Comparison of ENCODE assay signal across 9 mouse cellular contexts in the genomic region with DNA sequence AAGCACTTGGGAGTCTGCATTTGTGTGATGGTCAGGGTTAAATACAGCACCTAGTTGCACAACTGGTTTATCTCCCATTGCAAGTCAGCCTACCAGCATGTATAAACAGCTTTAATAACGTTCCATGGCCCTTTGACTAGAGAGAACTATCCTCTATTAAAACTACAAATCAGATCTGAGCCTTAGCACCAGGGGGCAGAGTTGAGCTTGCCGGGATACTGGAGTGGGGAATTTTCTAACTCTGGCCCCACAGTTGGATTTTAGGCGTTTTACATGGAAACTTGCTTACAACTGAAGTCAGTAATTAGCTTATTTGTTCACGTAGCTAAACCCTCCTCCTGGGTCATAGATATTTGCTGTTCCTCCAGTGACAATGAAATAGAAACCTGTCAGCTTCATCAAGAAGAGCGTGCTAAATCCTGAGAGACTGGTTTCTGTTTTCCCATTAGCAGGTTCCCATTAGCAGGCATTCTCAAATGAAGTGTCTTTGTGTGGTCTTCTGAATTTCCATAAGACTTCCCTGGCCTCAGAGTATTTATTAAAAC. TPM values are rescaled to one million over a fixed set of nuclear protein-coding genes. Genes with fewer than 3 reads are reported as not detected.
A peak's percentile ranks its signal among the peaks of the same experiment; 100 is the strongest.
DNase-seq lines count a peak whose midpoint lies in the region; ATAC-seq and TF ChIP-seq lines count a peak whose summit lies in the region.
"Had no signal": no experiment of that assay in that cellular context is flagged by ENCODE, and none has a peak within 500 bp of the region (broad histone marks: within the 10 kb centered on the region; RNA-seq: fewer than 3 reads in every experiment).

No protein-coding gene starts in this region.

- ATAC-seq in heart, embryonic 12.5 days (ENCODE audit: insufficient number of reproducible peaks, low FRiP score): no peak
- ATAC-seq in forebrain, postnatal 0 days: peak; percentile 23; the same call in 1 of the 2 replicates

- H3K9me3 ChIP-seq in heart, embryonic 12.5 days (replicated peaks): no peaks in the 10 kb centered on the region
- H3K9me3 ChIP-seq in forebrain, postnatal 0 days (ENCODE audit: low read length): no peaks in the 10 kb centered on the region
- H3K9me3 ChIP-seq: megakaryocyte, embryonic 14.5 days had no signal

- H3K4me2 ChIP-seq in heart, embryonic 12.5 days: no peak overlapping the region
- no peak overlapping the region for H3K4me2 ChIP-seq in forebrain, postnatal 0 days (ENCODE audit: low read depth)

- H3K9ac ChIP-seq in heart, embryonic 12.5 days: no peak overlapping the region
- H3K9ac ChIP-seq in forebrain, postnatal 0 days: no peak overlapping the region

- no peak for DNase-seq in heart, adult 11 months
- DNase-seq in urinary bladder, postnatal 14 days (ENCODE audit: low spot score): peak; percentile 70
- DNase-seq in urinary bladder, postnatal 4 days (ENCODE audit: low spot score in 2 of 2): no peak
- peak; percentile 76 for DNase-seq in forebrain, postnatal 0 days
- peak; percentile 47 to 73 for DNase-seq in layer of hippocampus, adult 2 months (ENCODE audit: low spot score in 2 of 2)
- DNase-seq in right cerebral cortex, postnatal 36 days (ENCODE audit: low spot score in 2 of 2): peak; percentile 29 to 32
- DNase-seq in spleen, postnatal 36 days (ENCODE audit: low spot score in 2 of 2): no peak

- TF ChIP-seq CTCF in forebrain, postnatal 0 days (IDR thresholded peaks at IDR 0.05; ENCODE audit: low read depth): peak; percentile 73
- peak; percentile 86 for TF ChIP-seq CTCF in layer of hippocampus, adult 2 months (conservative IDR thresholded peaks at IDR 0.05)

- 53% methylated on average over 5 of the region's 5 CpGs for WGBS in heart, embryonic 12.5 days
- 10% methylated on average over 5 of the region's 5 CpGs for WGBS in forebrain, postnatal 0 days

- peaks cover 62% of the 10 kb centered on the region for H3K4me1 ChIP-seq in heart, embryonic 12.5 days (replicated peaks)
- H3K4me1 ChIP-seq in forebrain, postnatal 0 days (ENCODE audit: insufficient read depth): peaks cover 18% of the 10 kb centered on the region

- peaks cover 34% of the 10 kb centered on the region for H3K36me3 ChIP-seq in heart, embryonic 12.5 days
- H3K36me3 ChIP-seq in forebrain, postnatal 0 days (ENCODE audit: insufficient read depth): no peaks in the 10 kb centered on the region

- no peaks in the 10 kb centered on the region for H3K27me3 ChIP-seq in heart, embryonic 12.5 days (replicated peaks)
- no peaks in the 10 kb centered on the region for H3K27me3 ChIP-seq in forebrain, postnatal 0 days (ENCODE audit: insufficient read depth, low read length)
- H3K27me3 ChIP-seq: megakaryocyte, embryonic 14.5 days had no signal

- H3K4me3 ChIP-seq in heart, embryonic 12.5 days: no peak overlapping the region
- H3K4me3 ChIP-seq in forebrain, postnatal 0 days (ENCODE audit: low read depth, low read length): no peak overlapping the region
- H3K4me3 ChIP-seq in layer of hippocampus, adult 2 months: no peak overlapping the region
- H3K4me3 ChIP-seq: megakaryocyte, embryonic 14.5 days had no signal

- peak overlapping the region; percentile 64; the same call in 1 of the 2 replicates for H3K27ac ChIP-seq in heart, embryonic 12.5 days (ENCODE audit: poor library complexity, severe bottlenecking)
- no peak overlapping the region for H3K27ac ChIP-seq in forebrain, postnatal 0 days (ENCODE audit: low read depth, low read length)
- H3K27ac ChIP-seq in layer of hippocampus, adult 2 months: peak overlapping the region; percentile 61; the same call in 1 of the 2 replicates

RNA-seq across cellular contexts. Expression of a gene that starts 8.0 kb away (rescaled TPM):
- 141 and 153 TPM in 2 replicates for polyA plus RNA-seq in heart, embryonic 12.5 days (2016; fragmentation: Nextera tagmentation; extraction: Ambion mirVana)
- 45.0 and 53.1 TPM in 2 replicates for total RNA-seq in forebrain, postnatal 0 days (2014; rRNA removed)
- polyA plus RNA-seq in forebrain, postnatal 0 days (2015; fragmentation: Nextera tagmentation; extraction: Ambion mirVana): 75.2 and 82.4 TPM in 2 replicates
- 10 to 100 TPM; 41.1 to 43.7 TPM for total RNA-seq in layer of hippocampus, adult 2 months (2021)

Comparison
In these comparisons a context has a peak if more than half of its experiments do, and no peak if none do; other contexts are left out.
1. DNase-seq: peak in urinary bladder, postnatal 14 days (single experiment), forebrain, postnatal 0 days (single experiment), layer of hippocampus, adult 2 months (2 of 2) and right cerebral cortex, postnatal 36 days (2 of 2); none in heart, adult 11 months (single experiment), urinary bladder, postnatal 4 days (0 of 2) and spleen, postnatal 36 days (0 of 2).